Mouse (Mus musculus): ENCODE measurements at regions not wholly inside any gene's neighbourhood (a gene's known extent, or its start where the extent isn't known, plus 50 kb on each side); places are given as distances from the start of the nearest gene placed in this dataset.

DNA sequence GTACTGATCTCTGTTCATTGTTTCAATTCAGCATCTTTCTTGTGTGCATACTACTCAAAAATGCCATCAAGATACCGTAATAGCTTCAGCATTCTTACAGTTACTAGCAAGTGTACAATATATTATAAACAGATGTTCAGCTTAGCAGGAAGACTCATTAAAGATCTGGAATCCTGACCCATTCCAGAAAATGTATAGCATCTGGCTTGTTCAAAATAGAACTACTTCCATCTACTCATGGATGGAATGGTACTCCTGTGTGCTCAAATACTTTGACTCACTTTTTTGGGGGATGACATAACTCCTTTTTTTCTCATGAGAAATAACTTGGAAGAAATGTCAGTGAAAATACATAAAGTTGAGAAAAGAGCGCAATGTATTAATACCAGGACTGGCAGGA lies 291.2 kb upstream of the Manea start:
- DNase-seq, result no peak

DNA sequence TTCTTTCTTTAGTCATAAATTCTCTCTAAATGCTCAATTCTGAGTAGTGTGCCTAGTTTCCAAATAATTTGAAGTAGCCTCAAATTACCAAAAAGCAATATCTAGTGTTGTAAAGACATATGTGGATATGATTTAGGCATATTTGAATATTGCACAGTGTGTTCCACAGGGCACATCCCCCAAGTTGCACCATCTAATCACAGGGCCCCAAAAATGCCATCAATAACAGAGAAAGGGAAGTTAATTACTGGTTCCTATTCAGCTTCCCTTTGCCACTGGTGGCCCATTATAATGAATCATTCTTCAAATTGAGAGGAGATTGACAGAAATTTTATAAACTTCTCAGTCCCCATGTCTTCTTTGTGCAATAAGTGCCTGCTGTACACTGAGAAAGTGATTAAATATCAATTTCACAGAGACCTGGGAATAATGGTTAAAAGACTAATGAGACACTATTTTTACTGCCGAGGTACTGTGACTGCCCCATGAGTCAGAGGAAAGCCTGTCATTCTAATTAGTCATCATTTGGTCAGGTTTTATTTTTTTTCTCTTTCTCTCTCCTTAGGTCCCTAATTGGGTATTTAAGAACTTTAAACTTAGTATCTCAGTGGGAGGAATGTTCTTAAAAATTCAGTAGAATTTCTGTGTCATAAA lies 284.0 kb upstream of the Manea start:
- DNase-seq, result no peak

GRCm38 (mm10) chr4:26629710-26630109 lies 283.0 kb upstream of the Manea start:
- no peak for DNase-seq

DNA sequence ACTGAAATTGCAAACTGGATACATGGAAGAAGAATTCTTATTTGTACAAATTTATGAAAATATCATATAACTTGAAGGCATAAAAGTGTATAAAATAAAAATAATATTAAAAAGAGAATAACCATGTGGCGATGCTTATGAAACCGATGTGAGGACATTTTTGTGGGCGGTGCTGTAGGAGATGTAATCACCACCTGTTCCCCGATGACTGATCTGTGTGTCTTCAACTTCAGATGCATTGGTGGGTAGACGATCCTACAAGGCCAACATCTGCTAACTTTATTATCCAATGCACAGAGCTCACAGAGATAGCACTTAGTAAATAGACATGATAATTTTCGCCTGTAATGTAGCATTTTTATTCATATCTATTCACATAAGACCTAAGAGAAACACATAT lies 281.1 kb upstream of the Manea start:
- no peak for DNase-seq

DNA sequence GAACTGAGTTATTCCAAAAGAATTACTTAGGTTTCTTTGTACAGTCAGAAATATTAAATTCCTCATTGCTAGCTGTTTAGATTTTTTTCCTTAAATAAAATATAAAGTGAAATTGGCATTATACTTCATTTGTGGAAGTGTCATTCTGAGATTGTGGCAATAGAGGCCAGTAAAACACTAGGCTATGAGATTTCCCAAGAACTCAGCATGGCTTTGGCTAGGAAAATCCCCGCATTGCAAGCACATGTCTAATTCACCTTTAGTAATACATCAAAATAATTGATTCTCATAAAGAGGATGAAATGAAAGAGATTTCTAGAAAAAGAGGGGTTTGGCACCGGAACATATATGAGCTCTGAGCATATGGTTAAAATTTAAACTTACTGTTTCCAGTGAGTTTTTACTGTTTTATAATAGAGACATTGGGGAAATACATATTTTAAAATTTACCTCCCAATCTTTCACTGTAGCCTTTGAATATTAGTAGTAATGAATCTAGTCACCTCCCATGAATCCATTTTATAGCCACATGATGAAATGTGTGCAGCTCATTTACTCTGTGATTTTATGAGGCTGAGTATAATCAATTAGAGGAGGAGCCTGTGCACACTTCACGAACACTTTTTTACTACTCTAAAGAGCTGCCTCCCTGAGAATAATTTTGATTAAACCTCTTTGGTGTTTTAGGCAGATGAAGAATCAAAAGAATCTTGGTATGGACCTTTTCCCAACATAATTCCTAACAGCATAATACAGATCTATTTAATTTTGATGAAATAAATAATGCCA lies 242.6 kb upstream of the Manea start:
- DNase-seq, result no peak

DNA sequence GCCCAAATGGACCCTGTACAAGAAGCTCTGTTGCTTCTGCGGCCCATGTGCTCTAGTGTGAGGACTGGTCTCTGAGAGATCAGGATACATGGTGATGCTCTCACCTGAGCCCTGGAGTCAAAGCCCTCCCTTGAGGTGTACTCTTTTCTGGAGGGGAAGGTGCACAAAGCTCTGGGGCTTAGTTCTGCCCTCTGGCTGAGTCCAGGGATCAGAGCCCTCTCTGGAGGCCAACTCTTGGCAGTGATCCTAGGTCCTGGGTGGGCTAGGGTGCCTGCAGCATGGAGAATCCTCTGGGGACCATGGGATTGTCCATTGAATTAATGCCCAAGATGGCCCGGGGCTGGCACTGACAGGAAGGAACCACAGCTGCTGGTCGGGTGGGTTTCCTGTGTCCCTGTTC lies 209.0 kb upstream of the Manea start:
- no peak for DNase-seq

GRCm38 (mm10) chr4:26543833-26544232 lies 197.1 kb upstream of the Manea start:
- DNase-seq, result peak in 1 of 2 experiments; percentile 7

- no peak for DNase-seq
Observed at GRCm38 (mm10) chr4:26542511-26542910, 195.8 kb upstream of the Manea start.

DNA sequence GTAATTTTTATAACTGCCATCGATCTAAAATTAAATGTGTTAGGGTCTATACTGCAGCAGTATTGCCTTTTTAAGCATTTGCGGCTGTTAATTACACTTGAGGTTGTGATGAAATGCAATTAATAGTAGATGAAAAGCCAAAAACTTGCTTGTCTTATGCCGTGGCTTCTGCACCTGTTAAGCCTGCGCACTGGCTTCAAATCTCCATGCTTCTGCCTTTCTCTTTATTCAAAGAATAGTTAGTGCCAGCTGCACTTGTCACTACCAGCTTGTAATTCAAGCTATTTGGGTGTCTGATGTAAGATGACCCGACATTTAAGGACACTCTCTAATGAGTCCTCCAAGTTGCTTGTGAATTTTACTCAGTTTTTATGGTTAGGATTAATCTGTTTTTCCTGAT lies 161.3 kb upstream of the Manea start:
- no peak for DNase-seq

GRCm38 (mm10) chr4:26494262-26494661 lies 147.6 kb upstream of the Manea start:
- DNase-seq, result peak; percentile 6 to 13

DNA sequence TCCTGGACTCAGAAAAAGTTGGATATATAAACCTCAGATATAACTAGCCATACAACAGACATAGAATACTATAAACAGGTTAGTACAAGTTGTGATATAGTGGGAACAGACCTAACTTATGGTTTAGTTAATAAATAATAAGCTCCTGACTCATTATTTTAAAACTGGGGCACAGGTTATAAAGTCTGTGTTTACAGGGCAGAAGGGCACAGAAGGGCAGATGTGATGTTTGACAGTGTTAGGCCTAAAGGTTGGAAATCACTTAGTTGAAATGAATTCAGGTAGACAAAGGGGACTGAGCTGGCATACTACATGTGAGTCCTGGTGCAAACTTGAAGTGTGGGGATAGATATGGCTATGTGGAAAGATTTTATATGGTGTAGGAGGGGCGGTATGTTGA lies 128.2 kb upstream of the Manea start:
- DNase-seq, result no peak

GRCm38 (mm10) chr4:26441533-26441932 lies 94.8 kb upstream of the Manea start:
- DNase-seq, result no peak

GRCm38 (mm10) chr4:26422084-26422483 lies 75.4 kb upstream of the Manea start:
- DNase-seq, result no peak

- DNase-seq, result peak; percentile 26 to 34
Observed at GRCm38 (mm10) chr4:26404266-26404665, 57.6 kb upstream of the Manea start.

DNA sequence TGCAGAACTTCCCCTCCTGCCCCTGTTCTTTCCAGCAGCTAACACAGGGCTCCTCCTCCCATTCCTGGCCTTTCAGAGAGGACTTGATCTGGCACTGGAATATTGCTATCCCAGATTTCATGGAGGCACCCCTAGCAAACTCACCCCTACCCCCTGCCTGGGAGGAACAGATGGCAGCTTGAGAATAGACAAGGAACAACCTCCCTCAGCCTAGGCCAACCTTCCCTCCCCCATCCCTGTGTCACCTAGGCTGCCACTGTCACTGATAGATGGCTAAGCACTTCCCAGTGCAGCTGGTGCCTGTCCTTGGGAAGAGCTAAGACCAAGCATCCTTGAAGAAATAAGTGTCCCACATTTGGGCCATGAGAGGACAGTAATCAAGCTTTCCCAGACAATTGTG lies 55.5 kb upstream of the Manea start:
- peak; percentile 92 to 95 for DNase-seq

Data from cerebellum, postnatal 25 days (tissue).